Mouse (Mus musculus) stomach, postnatal 0 days (tissue): ENCODE measurements around the gene Sytl2. TPM values are rescaled to one million over a fixed set of nuclear protein-coding genes. Genes with fewer than 3 reads are reported as not detected.

Experiments used
- ATAC-seq: fragments of 200-750 bp; cut with Nextera tagmentation; 2 replicates; pipeline ENCODE4 v1.8.0; 2017; ENCODE audit not compliant: low FRiP score, low TSS enrichment
- DNase-seq: peaks from one replicate; pipeline ENCODE4 v3.0.0-alpha.2; 2016; ENCODE audit warnings: low spot score
- H3K27ac ChIP-seq: fragments of 300-500 bp; sonication (generic); replicated peaks from 2 replicates; pipeline ENCODE4 v1.5.1; 2014; ENCODE audit warnings: mild to moderate bottlenecking, control low read depth
- H3K27me3 ChIP-seq: fragments of 300-500 bp; sonication (generic); 2 replicates; pipeline ENCODE4 v1.6.1; 2014; ENCODE audit warnings: low read length; ENCODE audit not compliant: control insufficient read depth, insufficient read depth
- H3K36me3 ChIP-seq: fragments of 300-500 bp; sonication (generic); 2 replicates; pipeline ENCODE4 v1.6.1; 2014; ENCODE audit warnings: low read length, mixed read lengths; ENCODE audit not compliant: control insufficient read depth, insufficient read depth
- H3K4me1 ChIP-seq: fragments of 300-500 bp; sonication (generic); replicated peaks from 2 replicates; pipeline ENCODE4 v1.6.1; 2014; ENCODE audit warnings: antibody characterized with exemption; ENCODE audit not compliant: control insufficient read depth, insufficient read depth
- H3K4me2 ChIP-seq: fragments of 300-500 bp; sonication (generic); replicated peaks from 2 replicates; pipeline ENCODE4 v1.6.1; 2014; ENCODE audit warnings: low read depth, mild to moderate bottlenecking, control low read depth, moderate library complexity
- H3K4me3 ChIP-seq: fragments of 300-500 bp; sonication (generic); 2 replicates; pipeline ENCODE4 v1.5.1; 2014; ENCODE audit warnings: low read depth, low read length, control low read depth
- H3K9ac ChIP-seq: fragments of 300-500 bp; sonication (generic); 2 replicates; pipeline ENCODE4 v1.6.1; 2014; ENCODE audit warnings: mild to moderate bottlenecking, low read length, control low read depth, mixed read lengths
- H3K9me3 ChIP-seq: fragments of 300-500 bp; sonication (generic); 2 replicates; pipeline ENCODE4 v1.6.1; 2016; ENCODE audit warnings: low read length; ENCODE audit not compliant: control insufficient read depth
- CTCF ChIP-seq: IDR thresholded peaks from 2 replicates; pipeline ENCODE4 v1.5.1; 2016; ENCODE audit warnings: antibody characterized with exemption, low read depth, mild to moderate bottlenecking, moderate library complexity
- EP300 ChIP-seq: optimal IDR thresholded peaks from 2 replicates; pipeline ENCODE3; 2016; ENCODE audit warnings: antibody characterized with exemption
- WGBS: fragments of 180-500 bp; shearing (Covaris S2); extraction: QIAGEN DNeasy Blood & Tissue Kit; methylation state at CpG from one replicate; pipeline ENCODE4 v1.1.7; 2014; 5-methylcytosine and 5-hydroxymethylcytosine counted together
- polyA plus RNA-seq: library from polyadenylated mRNA; unstranded; fragments of >200 nt; fragmentation: Nextera tagmentation; extraction: Ambion mirVana; gene quantifications from 2 replicates; pipeline ENCODE4 v1.2.1, GENCODE M21; 2015

Sytl2 gene
- polyA plus RNA-seq = 31.0 and 32.3 TPM in 2 replicates

- H3K36me3 ChIP-seq = no peaks in the 10 kb centered on the region
- no peaks in the 10 kb centered on the region for H3K27me3 ChIP-seq
- TF ChIP-seq CTCF (peak; percentile 46), EP300 (no peak)
- ATAC-seq (peak; percentile 93), DNase-seq (peak; percentile 91)
- WGBS = 1% methylated on average over 42 of the region's 43 CpGs
- no peaks in the 10 kb centered on the region for H3K9me3 ChIP-seq
- H3K27ac ChIP-seq = peak within 1 kb of the TSS; percentile 58
- H3K9ac ChIP-seq = peak within 1 kb of the TSS; percentile 61
- peak within 1 kb of the TSS; percentile 90 for H3K4me2 ChIP-seq
- H3K4me3 ChIP-seq = peak within 1 kb of the TSS; percentile 55
- no peaks in the 10 kb centered on the region for H3K4me1 ChIP-seq
Observed at GRCm38 (mm10) chr7:90301942-90302646, at the start of gene Sytl2. Sytl2 (plus strand) TSS chr7:90302252.

DNA sequence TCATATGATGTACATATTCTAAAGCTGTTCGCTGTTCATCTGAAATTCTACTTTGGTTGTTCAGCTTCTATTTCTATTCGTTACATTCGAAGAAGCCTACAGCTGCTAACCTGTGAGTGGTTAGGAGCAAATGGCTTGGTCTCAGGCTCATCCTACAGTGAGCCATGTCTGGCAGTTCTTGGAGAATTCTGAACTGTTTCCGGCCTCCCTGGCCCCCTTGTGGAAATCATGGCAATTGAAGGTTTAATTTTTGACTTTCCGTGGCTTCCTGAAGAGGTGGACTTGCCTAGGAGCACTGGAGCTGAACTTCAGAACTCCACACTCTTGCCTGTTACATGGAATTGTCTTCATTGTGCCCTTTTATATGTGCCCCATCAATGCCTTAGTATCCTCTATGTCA is 49.1 kb upstream of the Sytl2 start:
- H3K4me3 ChIP-seq = no peak overlapping the region
- no peak overlapping the region for H3K27ac ChIP-seq
- H3K4me2 ChIP-seq = no peak overlapping the region
- H3K36me3 ChIP-seq = no peaks in the 10 kb centered on the region
- no peak overlapping the region for H3K9ac ChIP-seq
- ATAC-seq = no peak
- H3K4me1 ChIP-seq = no peaks in the 10 kb centered on the region
- H3K9me3 ChIP-seq = no peaks in the 10 kb centered on the region
- WGBS = 71% methylated on average over 5 of the region's 5 CpGs
- DNase-seq = no peak
- H3K27me3 ChIP-seq = no peaks in the 10 kb centered on the region
- TF ChIP-seq EP300 = no peak
- TF ChIP-seq CTCF = peak; percentile 61

DNA sequence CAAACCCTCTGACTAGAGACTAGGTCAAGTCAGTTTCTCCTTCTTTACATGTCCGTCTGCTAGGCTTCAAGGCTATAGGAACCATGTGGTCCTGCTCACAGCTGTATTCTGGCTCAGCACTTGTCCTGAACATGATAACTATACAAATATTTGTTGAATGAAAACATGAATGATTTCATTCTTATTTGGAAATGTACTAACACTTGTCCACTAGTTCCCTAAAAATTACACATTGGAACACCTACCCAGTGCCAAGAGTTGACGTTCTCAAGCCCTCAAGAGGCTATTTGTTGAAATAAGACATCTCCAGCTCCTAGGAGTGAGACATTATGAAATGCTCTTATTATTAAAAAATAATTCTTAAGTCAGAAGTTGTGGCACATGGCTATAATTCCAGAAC is 43.4 kb upstream of the Sytl2 start:
- no peak overlapping the region for H3K4me2 ChIP-seq
- 49% methylated on average over 2 of the region's 2 CpGs for WGBS
- H3K4me1 ChIP-seq = no peaks in the 10 kb centered on the region; the same call in 1 of the 2 replicates
- H3K9me3 ChIP-seq = no peaks in the 10 kb centered on the region
- TF ChIP-seq CTCF (no peak), EP300 (no peak)
- no peaks in the 10 kb centered on the region for H3K27me3 ChIP-seq
- no peak overlapping the region for H3K4me3 ChIP-seq
- DNase-seq (no peak), ATAC-seq (peak; percentile 47; the same call in 1 of the 2 replicates)
- no peak overlapping the region for H3K27ac ChIP-seq
- no peaks in the 10 kb centered on the region for H3K36me3 ChIP-seq
- H3K9ac ChIP-seq = no peak overlapping the region

DNA sequence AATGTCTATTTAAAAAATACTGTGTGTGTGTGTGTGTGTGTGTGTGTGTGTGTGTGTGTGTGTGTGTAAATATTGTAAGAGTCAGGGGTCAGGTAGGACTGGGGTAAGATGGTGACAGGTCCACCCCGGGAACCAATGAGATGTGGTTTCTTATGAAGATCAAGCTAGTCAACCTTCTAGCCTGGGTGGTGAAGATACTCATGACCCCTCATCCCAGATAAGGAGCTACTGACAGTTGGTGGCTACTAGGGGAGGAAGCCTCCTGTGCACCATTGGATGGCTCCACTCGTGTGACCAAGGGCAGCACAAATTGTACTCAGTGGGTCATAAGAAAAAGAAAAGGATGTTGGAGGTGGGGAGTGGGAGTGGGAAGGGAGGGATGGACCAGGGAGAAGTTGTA is 42.2 kb upstream of the Sytl2 start:
- H3K27me3 ChIP-seq = no peaks in the 10 kb centered on the region
- WGBS = 84% methylated on average over 2 of the region's 2 CpGs
- no peak overlapping the region for H3K9ac ChIP-seq
- H3K9me3 ChIP-seq = no peaks in the 10 kb centered on the region
- no peak for ATAC-seq
- H3K36me3 ChIP-seq = no peaks in the 10 kb centered on the region
- DNase-seq = no peak
- H3K4me3 ChIP-seq = no peak overlapping the region
- no peaks in the 10 kb centered on the region; the same call in 1 of the 2 replicates for H3K4me1 ChIP-seq
- H3K27ac ChIP-seq = no peak overlapping the region
- TF ChIP-seq CTCF (no peak), EP300 (no peak)
- no peak overlapping the region for H3K4me2 ChIP-seq

DNA sequence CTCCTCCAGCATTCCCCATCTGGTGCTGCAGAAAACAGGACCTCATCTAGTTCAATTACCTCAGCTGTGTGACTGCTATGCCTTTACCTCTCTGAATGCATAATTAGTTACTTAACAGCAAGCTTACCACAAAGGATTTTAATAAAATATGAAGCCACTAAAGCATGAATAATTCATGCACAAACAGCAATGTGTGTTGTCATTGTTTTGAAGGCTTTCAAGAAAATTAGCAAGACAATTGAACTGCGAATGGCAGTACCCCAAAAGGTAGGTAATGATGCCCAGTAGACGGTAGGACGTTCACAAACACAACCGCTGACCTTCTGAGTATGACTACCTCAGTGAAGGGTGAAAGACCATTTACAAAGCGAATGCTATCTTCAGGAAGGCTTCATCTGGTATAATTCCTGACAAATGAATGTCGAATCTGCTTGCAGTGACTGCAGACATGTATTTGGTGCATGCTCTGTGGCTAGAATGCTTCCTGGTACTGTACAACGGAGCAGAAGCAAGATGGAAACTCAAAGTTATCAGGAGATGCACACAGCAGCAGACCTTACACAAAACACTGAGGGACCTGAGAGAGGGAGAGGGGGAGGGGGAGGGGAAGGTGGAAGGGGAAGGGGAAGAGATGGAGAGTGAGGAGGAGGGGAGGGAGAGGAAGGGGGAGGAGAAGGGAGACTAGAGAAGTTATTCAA is 40.0 kb upstream of the Sytl2 start:
- Histone ChIP-seq H3K4me2 (no peak overlapping the region), H3K4me1 (peaks cover 2% of the 10 kb centered on the region; the same call in 1 of the 2 replicates), H3K9ac (no peak overlapping the region), H3K27ac (no peak overlapping the region), H3K36me3 (no peaks in the 10 kb centered on the region), H3K4me3 (no peak overlapping the region), H3K9me3 (no peaks in the 10 kb centered on the region), H3K27me3 (no peaks in the 10 kb centered on the region)
- TF ChIP-seq EP300 (no peak), CTCF (no peak)
- DNase-seq (no peak), ATAC-seq (no peak)
- WGBS = 49% methylated on average over 7 of the region's 7 CpGs
